Mouse (Mus musculus): Measurements from ENCODE around the gene Mpp6. TPM values are rescaled to one million over a fixed set of nuclear protein-coding genes. Genes with fewer than 3 reads are reported as not detected.

Gene Mpp6
- total RNA-seq, 2 experiments from 2014 or later, result 148 to 154 TPM

DNA sequence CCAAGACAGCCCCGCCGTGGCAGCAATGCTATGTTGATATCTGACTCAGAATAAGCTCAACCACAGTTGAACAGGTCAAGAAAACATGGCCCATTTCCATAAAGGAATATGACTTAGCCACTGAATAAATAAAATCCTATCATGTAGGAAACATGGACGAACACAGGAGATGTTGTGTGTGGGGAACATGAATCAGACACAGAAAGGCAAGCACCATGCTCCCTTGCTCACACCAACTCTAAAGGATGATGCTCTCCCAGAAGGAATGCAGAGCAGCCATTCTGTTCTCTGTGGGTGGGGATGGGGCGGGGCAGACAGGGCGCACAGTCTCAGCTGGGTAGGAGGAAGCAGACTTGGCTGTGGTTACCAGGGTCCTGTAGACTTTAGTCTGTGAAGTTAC is 115.2 kb downstream of the Mpp6 start:
- no peak for DNase-seq

GRCm38 (mm10) chr6:50228180-50228579 is 118.1 kb downstream of the Mpp6 start:
- DNase-seq, result no peak

DNA sequence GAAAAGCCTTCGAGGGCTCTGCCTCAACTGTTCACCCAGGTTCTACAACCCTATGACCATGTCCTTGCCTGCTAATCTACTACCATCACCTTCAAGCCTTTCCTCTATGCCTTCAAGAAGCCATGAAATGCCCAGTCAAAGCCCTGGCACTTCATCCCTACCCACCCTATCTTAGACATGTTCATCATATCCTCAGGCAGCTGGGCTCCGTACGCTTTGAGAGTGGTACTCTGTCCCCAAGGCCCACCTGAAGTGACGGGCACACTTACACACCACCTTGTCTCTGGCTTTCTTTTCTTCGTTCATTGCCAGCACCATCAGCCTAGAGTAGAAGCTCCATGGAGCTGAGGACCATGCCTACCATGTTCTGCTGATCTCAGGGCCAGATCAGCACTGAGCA is 121.2 kb downstream of the Mpp6 start:
- no peak for DNase-seq

DNA sequence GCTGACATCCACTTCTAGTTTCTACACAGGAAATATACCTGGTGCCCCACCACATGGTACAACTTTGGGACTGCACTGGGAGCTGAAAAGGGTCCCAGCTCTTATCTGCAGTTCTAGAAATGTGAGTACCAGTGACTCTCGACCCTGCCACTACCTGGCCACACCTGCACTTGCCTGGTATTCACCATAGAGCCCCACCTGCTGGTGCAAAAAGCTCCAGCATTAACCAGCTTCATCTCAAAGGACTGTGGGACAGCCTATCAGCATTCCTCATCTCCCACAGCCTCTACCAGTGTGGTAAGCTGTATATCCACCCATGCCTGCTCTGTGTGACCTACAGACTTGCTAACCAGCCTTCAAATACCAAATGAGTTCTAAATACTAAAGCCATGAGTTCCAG is 122.9 kb downstream of the Mpp6 start:
- DNase-seq, result no peak

GRCm38 (mm10) chr6:50237963-50238362 is 127.9 kb downstream of the Mpp6 start:
- DNase-seq, result no peak

DNA sequence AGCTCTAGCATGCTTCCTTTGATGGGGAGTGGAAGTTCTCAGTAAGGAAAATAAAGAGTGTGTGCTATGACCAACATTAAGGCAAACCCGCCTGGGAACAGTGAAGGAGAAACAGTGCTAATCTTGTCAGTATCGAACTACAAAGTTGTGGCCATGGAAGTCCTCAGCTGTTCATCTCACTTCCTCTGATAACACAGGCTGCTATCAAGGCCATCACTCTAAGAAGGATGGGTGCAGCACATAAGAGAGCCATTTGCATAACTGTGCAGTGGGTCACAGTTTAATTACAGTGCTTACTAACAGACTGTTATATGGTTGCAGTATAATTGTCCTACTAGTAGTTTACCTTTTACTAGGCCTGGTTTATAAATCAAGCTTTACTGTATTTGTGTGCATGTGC is 129.9 kb downstream of the Mpp6 start:
- DNase-seq, result no peak

GRCm38 (mm10) chr6:50240437-50240836 is 130.4 kb downstream of the Mpp6 start:
- no peak for DNase-seq

DNA sequence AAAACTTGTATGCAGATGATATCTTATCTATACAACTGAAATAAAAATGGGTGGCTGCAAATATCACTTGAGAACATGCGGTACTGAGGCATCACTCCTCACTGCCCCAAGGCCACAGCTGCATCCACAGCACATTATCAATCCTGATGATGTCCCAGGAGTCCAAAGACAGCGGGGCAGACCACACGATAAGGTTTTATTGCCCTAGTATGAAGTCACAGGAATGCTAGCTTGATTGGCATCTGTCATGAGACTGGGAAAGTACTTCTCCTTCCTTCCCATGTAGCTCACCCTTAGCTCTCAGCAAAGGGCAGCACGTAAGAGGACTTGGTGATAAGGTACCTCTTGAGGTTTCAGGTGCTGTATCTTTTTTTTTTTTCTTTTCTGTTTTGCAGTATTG is 134.1 kb downstream of the Mpp6 start:
- no peak for DNase-seq

DNA sequence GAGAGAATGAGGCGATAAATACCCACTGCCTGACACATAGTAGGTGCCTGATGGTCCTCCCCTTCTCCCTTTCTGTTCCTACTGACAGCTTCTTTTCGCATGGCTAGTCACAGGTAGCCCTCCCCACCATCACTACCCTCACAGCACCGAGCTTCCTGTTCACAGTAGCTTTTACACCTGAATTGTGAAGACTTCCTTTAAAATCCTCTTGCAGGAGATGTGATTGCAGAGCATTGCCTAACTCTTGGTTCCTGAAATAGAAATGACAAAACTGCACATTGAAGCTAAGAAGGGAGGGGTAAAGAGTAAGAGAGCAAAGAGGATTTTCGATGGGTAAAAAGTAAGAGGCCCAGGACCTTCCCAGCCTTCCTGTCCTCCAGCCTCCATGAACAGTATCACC is 134.9 kb downstream of the Mpp6 start:
- no peak for DNase-seq

GRCm38 (mm10) chr6:50247356-50247755 is 137.3 kb downstream of the Mpp6 start:
- no peak for DNase-seq

DNA sequence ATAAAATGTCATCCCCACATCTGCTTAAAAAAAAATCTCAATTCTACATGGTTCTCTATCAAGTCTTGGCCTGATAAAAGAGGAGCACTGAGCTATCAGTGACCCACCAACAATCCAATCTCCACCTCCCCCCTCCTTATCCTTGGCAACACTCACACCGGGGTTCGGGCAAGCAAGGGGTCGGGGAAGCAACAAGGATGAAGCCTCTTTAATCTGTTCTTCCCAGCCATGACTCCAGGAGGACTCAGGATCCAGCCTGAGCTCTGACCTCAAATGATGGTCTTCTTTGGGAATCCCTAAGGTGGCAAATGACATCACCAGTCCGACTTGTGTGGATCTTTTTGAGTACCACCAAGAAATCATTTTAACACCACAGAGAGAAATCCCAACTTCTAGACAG is 137.8 kb downstream of the Mpp6 start:
- DNase-seq, result no peak

Other genes starting within 250 kb of the Mpp6 start
- 1 to 10 TPM; 1.7 to 2.2 TPM for gene Gsdme, start 153.6 kb downstream of the Mpp6 start, total RNA-seq (2021)

Measured in gastrocnemius, postnatal 10 days (tissue).